Mouse (Mus musculus) CH12.LX (cell line): Measurements from ENCODE around the gene Agap3.

ENCODE experiments used
- CHD1 ChIP-seq: IDR thresholded peaks from 2 replicates; pipeline ENCODE4 v1.6.1; 2012; ENCODE audit warnings: low read depth, low read length, improper control_type of control experiment, inconsistent platforms
- CTCF ChIP-seq, 2 experiments: IDR thresholded peaks in 1 of 2; conservative IDR thresholded peaks in 1 of 2; 2 replicates each; pipeline ENCODE4 v1.5.1; 2011 to 2012; ENCODE audit warnings: low read depth in 2 of 2, low read length in 2 of 2, improper control_type of control experiment in 1 of 2, inconsistent platforms in 1 of 2, mild to moderate bottlenecking in 1 of 2, moderate library complexity in 1 of 2
- EP300 ChIP-seq: IDR thresholded peaks from 2 replicates; pipeline ENCODE4 v1.6.1; 2011; ENCODE audit warnings: low read length, improper control_type of control experiment
- JUND ChIP-seq: conservative IDR thresholded peaks from 2 replicates; pipeline ENCODE4 v1.6.1; 2011; ENCODE audit warnings: low read depth, low read length, improper control_type of control experiment
- MAX ChIP-seq: IDR thresholded peaks from 2 replicates; pipeline ENCODE4 v1.6.1; 2011; ENCODE audit warnings: low read length, improper control_type of control experiment
- MAZ ChIP-seq: IDR thresholded peaks from 2 replicates; pipeline ENCODE4 v1.6.1; 2012; ENCODE audit warnings: low read depth, mild to moderate bottlenecking, inconsistent platforms, low read length, improper control_type of control experiment, moderate library complexity
- MEF2A ChIP-seq: IDR thresholded peaks from 2 replicates; pipeline ENCODE4 v1.6.1; 2014; ENCODE audit warnings: low read depth, mild to moderate bottlenecking, inconsistent platforms, low read length, improper control_type of control experiment, borderline replicate concordance
- MXI1 ChIP-seq: IDR thresholded peaks from 2 replicates; pipeline ENCODE4 v1.6.1; 2011; ENCODE audit warnings: mild to moderate bottlenecking, low read depth, low read length, improper control_type of control experiment
- MYC ChIP-seq: IDR thresholded peaks from 2 replicates; pipeline ENCODE4 v1.6.1; 2011; ENCODE audit warnings: low read depth, mild to moderate bottlenecking, improper control_type of control experiment, low read length
- POLR2A ChIP-seq: IDR thresholded peaks from 2 replicates; pipeline ENCODE4 v1.6.1; 2011; ENCODE audit warnings: low read depth, mild to moderate bottlenecking, improper control_type of control experiment, low read length
- SIN3A ChIP-seq: IDR thresholded peaks from 2 replicates; pipeline ENCODE4 v1.6.1; 2012; ENCODE audit warnings: low read length, improper control_type of control experiment, inconsistent platforms
- SMC3 ChIP-seq: IDR thresholded peaks from 2 replicates; pipeline ENCODE4 v1.6.1; 2011; ENCODE audit warnings: low read depth, low read length, improper control_type of control experiment
- ZMIZ1 ChIP-seq: IDR thresholded peaks from 2 replicates; pipeline ENCODE4 v1.6.1; 2012; ENCODE audit warnings: low read depth, mild to moderate bottlenecking, inconsistent platforms, low read length, improper control_type of control experiment
- ZNF384 ChIP-seq: IDR thresholded peaks from 2 replicates; pipeline ENCODE4 v1.6.1; 2012; ENCODE audit warnings: low read depth, low read length, improper control_type of control experiment, inconsistent platforms

DNA sequence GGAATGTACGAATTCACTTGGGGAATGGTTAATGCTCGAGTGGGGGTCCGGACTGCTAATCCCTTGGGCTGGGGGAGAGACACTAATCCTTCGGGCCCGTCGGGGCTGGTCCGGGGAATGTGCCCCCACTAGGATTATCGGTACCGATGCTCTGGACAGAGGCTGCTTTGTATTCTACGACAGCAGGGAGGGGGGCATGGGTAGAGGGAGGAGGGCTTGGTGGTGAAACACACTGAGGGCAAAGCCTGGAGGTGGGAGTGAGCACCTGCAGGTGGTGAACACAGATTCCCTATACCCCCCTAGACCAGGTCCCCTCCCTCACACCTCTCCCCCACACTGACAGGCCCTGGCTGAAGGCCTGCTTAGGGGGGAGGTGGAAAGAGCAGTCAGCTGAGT, 25.9 kb upstream of the Agap3 start:
- TF ChIP-seq ZMIZ1 (no peak), EP300 (no peak), CHD1 (no peak), SIN3A (no peak), POLR2A (no peak), CTCF (conservative IDR thresholded peaks at IDR 0.05 in 1 of 2, IDR thresholded peaks at IDR 0.05 in 1 of 2; ENCODE audit: low read depth in 2 of 2, low read length in 2 of 2) (no peak), MYC (no peak), MAX (no peak), JUND (no peak), MEF2A (no peak), MAZ (no peak), ZNF384 (no peak), SMC3 (no peak), MXI1 (no peak)
